Mouse (Mus musculus): ENCODE results near the gene Ppm1a.

- TF ChIP-seq CTCF (IDR thresholded peaks at IDR 0.05; ENCODE audit: borderline replicate concordance, insufficient read depth, low read length) (no peak), POLR2A (IDR thresholded peaks at IDR 0.05; ENCODE audit: low read depth, low read length) (no peak)
These were observed 12.4 kb downstream of the Ppm1a start for GRCm38 (mm10) chr12:72769546-72770230.

Measured in embryonic fibroblast, embryonic 13.5 days (primary cell).